Mouse (Mus musculus) gastrocnemius, postnatal 36 days (tissue): Measurements from ENCODE around the gene Stat3. TPM values are rescaled to one million over a fixed set of nuclear protein-coding genes. Genes with fewer than 3 reads are reported as not detected.

Source experiments
- DNase-seq, 2 experiments: peaks; one replicate each; pipeline ENCODE4 v3.0.0; 2022
- intact Hi-C: fragments of 180-260 bp; cut with DNase I; formaldehyde crosslinking; loops from one replicate; pipeline ENCODE4 v1.15.1; 2025
- total RNA-seq, 2 experiments: library from RNA; stranded (reverse); gene quantifications; 2 replicates each; pipeline ENCODE4 v1.2.3; 2021

The Stat3 gene
- total RNA-seq, 2 experiments from 2014 or later: 38.8 to 42.9 TPM

DNA sequence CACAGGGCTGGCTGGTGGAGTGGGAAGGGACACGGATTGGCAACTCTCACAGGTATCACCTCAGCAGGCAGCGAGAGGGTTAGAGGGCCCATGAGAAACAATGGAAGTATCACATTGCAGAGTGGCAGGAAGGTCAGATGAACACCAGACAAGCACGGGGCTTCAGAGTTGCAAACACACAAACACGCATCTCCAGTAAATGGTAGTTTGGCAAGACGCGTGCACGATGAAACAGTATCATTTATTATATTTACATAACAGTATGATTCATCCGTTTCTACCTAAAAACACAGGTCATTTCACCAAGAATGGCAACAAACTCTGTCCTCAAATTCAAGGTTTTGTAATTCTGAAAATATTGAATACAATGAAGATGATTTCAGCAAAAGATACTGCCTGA is 99.8 kb downstream of the Stat3 start:
- intact Hi-C loops: no loop called here

DNA sequence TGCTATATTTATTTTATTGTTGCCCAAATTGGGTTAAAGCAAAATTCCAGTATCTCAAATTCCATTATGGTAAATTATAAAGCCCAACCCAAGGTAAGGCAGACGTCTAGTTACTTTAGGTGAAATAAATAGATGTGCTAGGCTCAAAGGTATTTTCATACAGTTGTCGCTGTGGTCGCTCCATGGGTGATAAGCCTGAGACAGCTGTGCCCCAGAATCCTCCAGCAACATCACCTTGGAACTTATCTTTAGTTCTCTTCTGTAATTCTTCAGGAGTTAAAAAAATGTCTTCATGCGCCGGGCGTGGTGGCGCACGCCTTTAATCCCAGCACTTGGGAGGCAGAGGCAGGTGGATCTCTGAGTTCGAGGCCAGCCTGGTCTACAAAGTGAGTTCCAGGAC is 100.4 kb downstream of the Stat3 start:
- intact Hi-C loops: no loop called here
- no peak for DNase-seq

More for the DNA sequence above, 99.8 kb downstream of the Stat3 start:
- no peak for DNase-seq

DNA sequence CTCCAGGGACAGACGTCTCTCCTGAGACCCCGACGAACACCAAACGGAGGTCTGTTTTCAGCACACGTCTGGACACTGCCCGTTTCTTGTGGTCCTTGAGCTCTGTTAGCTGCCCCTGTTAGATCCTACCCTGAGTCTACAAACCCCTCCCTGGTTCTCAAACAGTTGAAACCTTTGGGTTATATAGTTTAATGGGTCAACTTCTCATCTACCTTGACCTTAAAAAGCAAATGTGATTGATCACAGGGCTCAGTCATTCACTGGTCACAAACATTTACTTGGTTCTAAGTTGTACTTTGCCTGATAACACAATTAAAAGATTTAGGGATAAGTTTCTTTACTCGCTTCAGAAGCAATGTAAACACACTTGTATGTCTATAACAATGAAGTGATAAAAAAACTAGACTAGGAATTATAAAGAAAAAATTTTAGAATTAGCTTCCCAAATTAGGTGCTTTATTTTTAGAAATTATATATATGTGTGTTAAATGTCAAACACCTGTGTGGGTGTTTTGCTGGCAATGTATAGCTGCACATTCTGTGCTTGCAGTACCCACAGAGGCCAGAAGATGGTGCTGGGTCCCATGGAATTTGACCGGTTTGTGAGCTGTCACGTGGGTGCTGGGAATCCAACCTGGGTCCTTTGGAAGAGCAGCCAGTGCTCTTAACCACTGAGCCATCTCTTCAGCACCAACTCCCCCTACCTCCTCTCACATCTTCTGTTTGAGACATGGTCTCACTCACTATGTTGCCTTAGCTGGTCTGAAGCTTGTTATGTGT is 102.2 kb downstream of the Stat3 start:
- intact Hi-C loops: no loop called here
- DNase-seq: no peak

Other genes with a start within 250 kb of the Stat3 start
- under 1 TPM; 0.25 to 0.38 TPM for gene Zfp385c, start 247.1 kb downstream of the Stat3 start, total RNA-seq
- gene Dhx58, start 235.3 kb downstream of the Stat3 start, total RNA-seq: 1 to 10 TPM; 1.0 to 1.1 TPM
- 10 to 100 TPM; 10.4 to 10.9 TPM for gene Kat2a, start 227.1 kb downstream of the Stat3 start, total RNA-seq
- gene Hspb9, start 225.7 kb downstream of the Stat3 start, total RNA-seq: not detected
- 10 to 100 TPM; 35.0 to 44.5 TPM for gene Rab5c, start 201.3 kb downstream of the Stat3 start, total RNA-seq
- not detected for gene Kcnh4, start 179.6 kb downstream of the Stat3 start, total RNA-seq
- not detected for gene Hcrt, start 176.6 kb downstream of the Stat3 start, total RNA-seq
- 1 to 10 TPM; 4.4 to 5.0 TPM for gene Ghdc, start 168.6 kb downstream of the Stat3 start, total RNA-seq
- 100 to 1,000 TPM; 103 to 135 TPM for gene Stat5b, start 88.8 kb downstream of the Stat3 start, total RNA-seq
- gene Stat5a, start 80.2 kb downstream of the Stat3 start, total RNA-seq: 10 to 100 TPM in 1 of 2 experiments, 1 to 10 TPM in 1; 8.4 to 11.8 TPM
- gene Cavin1, start 31.3 kb upstream of the Stat3 start, total RNA-seq: 100 to 1,000 TPM; 148 to 153 TPM
- 10 to 100 TPM; 55.7 to 57.7 TPM for gene Atp6v0a1, start 69.9 kb upstream of the Stat3 start, total RNA-seq
- 1 to 10 TPM; 3.2 to 3.5 TPM for gene Naglu, start 130.5 kb upstream of the Stat3 start, total RNA-seq
- gene Hsd17b1, start 138.9 kb upstream of the Stat3 start, total RNA-seq: not detected
- gene Coasy, start 143.0 kb upstream of the Stat3 start, total RNA-seq: 1 to 10 TPM; 8.0 to 8.9 TPM
- gene Mlx, start 147.7 kb upstream of the Stat3 start, total RNA-seq: 10 to 100 TPM in 1 of 2 experiments, 1 to 10 TPM in 1; 8.8 to 12.4 TPM
- gene Psmc3ip, start 155.9 kb upstream of the Stat3 start, total RNA-seq: 1 to 10 TPM; 1.6 to 2.1 TPM
- gene Retreg3, start 180.4 kb upstream of the Stat3 start, total RNA-seq: 10 to 100 TPM; 29.6 to 29.7 TPM
- gene Tubg1, start 180.4 kb upstream of the Stat3 start, total RNA-seq: 10 to 100 TPM; 23.9 TPM
- gene Tubg2, start 216.4 kb upstream of the Stat3 start, total RNA-seq: 1 to 10 TPM; 2.3 to 2.6 TPM
- gene Cntnap1, start 231.0 kb upstream of the Stat3 start, total RNA-seq: 1 to 10 TPM; 1.1 to 2.1 TPM
- 10 to 100 TPM; 22.4 to 27.6 TPM for gene Plekhh3, start 231.8 kb upstream of the Stat3 start, total RNA-seq
- not detected for gene Ccr10, start 235.9 kb upstream of the Stat3 start, total RNA-seq